Comparison of ENCODE assay signal across 21 mouse cellular contexts in the genomic region with DNA sequence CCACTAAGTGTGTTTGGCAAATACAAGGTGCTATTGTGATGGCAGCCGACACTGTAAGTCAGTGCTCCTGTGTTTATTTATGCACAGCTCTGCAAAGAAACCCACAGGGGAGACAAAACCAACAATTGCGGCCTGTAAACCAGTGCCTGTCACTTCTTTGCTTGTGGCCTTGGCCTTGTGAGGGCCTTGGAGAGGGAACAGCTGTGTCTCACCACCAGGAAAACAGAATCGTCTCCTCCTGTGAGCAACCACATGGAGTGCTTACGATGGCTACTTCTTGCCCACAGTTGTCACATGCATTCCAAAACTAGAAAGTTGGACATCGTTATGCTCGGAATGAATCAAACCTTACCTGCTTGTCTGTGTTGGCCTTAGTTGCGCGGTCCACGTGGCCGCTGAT. TPM values are rescaled to one million over a fixed set of nuclear protein-coding genes. Genes with fewer than 3 reads are reported as not detected.
DNase-seq lines count a peak whose midpoint lies in the region; ATAC-seq and TF ChIP-seq lines count a peak whose summit lies in the region.
"Had no signal": no experiment of that assay in that cellular context is flagged by ENCODE, and none has a peak within 500 bp of the region (broad histone marks: within the 10 kb centered on the region; RNA-seq: fewer than 3 reads in every experiment).

No protein-coding gene starts in this region.

- no peak overlapping the region for H3K9ac ChIP-seq in kidney, postnatal 0 days (ENCODE audit: low read depth, low read length)
- H3K9ac ChIP-seq in neural tube, embryonic 11.5 days (ENCODE audit: low read length) = no peak overlapping the region
- H3K9ac ChIP-seq: forebrain, embryonic 13.5 days; forebrain, postnatal 0 days; heart, embryonic 15.5 days; hindbrain, embryonic 13.5 days had no signal

- H3K4me2 ChIP-seq in kidney, postnatal 0 days (ENCODE audit: low read length) = no peak overlapping the region
- no peak overlapping the region for H3K4me2 ChIP-seq in neural tube, embryonic 11.5 days (ENCODE audit: low read depth)
- H3K4me2 ChIP-seq: forebrain, embryonic 13.5 days; heart, embryonic 11.5 days; heart, embryonic 15.5 days; hindbrain, embryonic 13.5 days had no signal

- peak overlapping the region; percentile 22; the same call in 1 of the 2 replicates for H3K27ac ChIP-seq in kidney, postnatal 0 days
- no peak overlapping the region for H3K27ac ChIP-seq in neural tube, embryonic 11.5 days (ENCODE audit: low read depth, low read length)
- H3K27ac ChIP-seq: embryonic facial prominence, embryonic 10.5 days; forebrain, embryonic 13.5 days; heart, adult 2 months; heart, embryonic 15.5 days; hindbrain, embryonic 13.5 days; hindbrain, postnatal 0 days had no signal

- no peak for ATAC-seq in kidney, postnatal 0 days (replicated peaks; ENCODE audit: low FRiP score, low read depth)
- 0 out of 2 replicates have a peak, but pooled peaks have one; percentile 27 for ATAC-seq in neural tube, embryonic 11.5 days (ENCODE audit: insufficient read depth, low FRiP score, low TSS enrichment)
- ATAC-seq: activated CD4-positive, CD25-positive, alpha-beta regulatory T cell, adult 4 months; forebrain, postnatal 0 days; hindbrain, postnatal 0 days; Patski had no signal

- peaks cover 21% of the 10 kb centered on the region; the same call in 1 of the 2 replicates for H3K4me1 ChIP-seq in kidney, postnatal 0 days (replicated peaks; ENCODE audit: insufficient read depth, low read length)
- no peaks in the 10 kb centered on the region for H3K4me1 ChIP-seq in neural tube, embryonic 11.5 days (ENCODE audit: control insufficient read depth, insufficient read depth, low read length)

- DNase-seq in adrenal gland, adult 2 months = peak; percentile 64
- no peak for DNase-seq in adrenal gland, adult 18-20 months (ENCODE audit: low spot score in 2 of 2)
- DNase-seq in kidney, postnatal 0 days (ENCODE audit: low spot score) = no peak
- no peak for DNase-seq in kidney, postnatal 14 days
- no peak for DNase-seq in neural tube, embryonic 11.5 days (ENCODE audit: low spot score)
- DNase-seq in neural tube, embryonic 10.5 days (ENCODE audit: extremely low spot score, low spot score) = no peak
- no peak for DNase-seq in right cerebral cortex, adult 2 months (ENCODE audit: low spot score in 2 of 2)
- DNase-seq: cerebellum, adult 18-20 months; cerebellum, adult 9-11 months; forebrain, postnatal 0 days; gastrocnemius, postnatal 14 days; heart, adult 2 months; heart, postnatal 14 days had no signal

- 62% methylated on average over 10 of the region's 10 CpGs for whole genome bisulfite sequencing in kidney, postnatal 0 days
- WGBS in neural tube, embryonic 11.5 days = 70% methylated on average over 10 of the region's 10 CpGs

- 0 out of 2 replicates have a peak, but pooled peaks cover 3% of the 10 kb centered on the region for H3K36me3 ChIP-seq in kidney, postnatal 0 days (ENCODE audit: insufficient read depth, low read length)
- no peaks in the 10 kb centered on the region for H3K36me3 ChIP-seq in neural tube, embryonic 11.5 days (ENCODE audit: control insufficient read depth, insufficient read depth, low read length)
- H3K36me3 ChIP-seq: heart, embryonic 15.5 days had no signal

- no peaks in the 10 kb centered on the region for H3K27me3 ChIP-seq in kidney, postnatal 0 days (ENCODE audit: insufficient read depth, low read length)
- H3K27me3 ChIP-seq in neural tube, embryonic 11.5 days (ENCODE audit: control insufficient read depth, insufficient read depth, low read length) = no peaks in the 10 kb centered on the region
- H3K27me3 ChIP-seq: forebrain, embryonic 13.5 days; heart, embryonic 15.5 days; hindbrain, embryonic 13.5 days; Patski had no signal

- no peak for TF ChIP-seq CTCF in kidney, postnatal 0 days (IDR thresholded peaks at IDR 0.05; ENCODE audit: low read depth)

- H3K9me3 ChIP-seq in kidney, postnatal 0 days (replicated peaks; ENCODE audit: low read length) = no peaks in the 10 kb centered on the region; the same call in 1 of the 2 replicates
- no peaks in the 10 kb centered on the region for H3K9me3 ChIP-seq in neural tube, embryonic 11.5 days (ENCODE audit: control insufficient read depth, low read length)
- H3K9me3 ChIP-seq: embryonic facial prominence, embryonic 10.5 days; forebrain, embryonic 13.5 days; heart, embryonic 15.5 days; hindbrain, embryonic 13.5 days had no signal

- H3K4me3 ChIP-seq in kidney, postnatal 0 days (replicated peaks; ENCODE audit: low read depth, low read length) = no peak overlapping the region
- H3K4me3 ChIP-seq in neural tube, embryonic 11.5 days (ENCODE audit: low read depth, low read length) = no peak overlapping the region
- H3K4me3 ChIP-seq: embryonic facial prominence, embryonic 10.5 days; forebrain, embryonic 13.5 days; heart, adult 2 months; heart, embryonic 15.5 days; hindbrain, embryonic 13.5 days had no signal

RNA-seq across cellular contexts. Expression of a gene that starts 52.1 kb away (rescaled TPM):
- 10 to 100 TPM; 27.2 to 40.7 TPM for total RNA-seq in adrenal gland, adult 2 months (2021)
- polyA plus RNA-seq in adrenal gland, adult 2 months (2012; rRNA removed) = 2.2 and 4.8 TPM in 2 replicates
- 10 to 100 TPM; 27.3 to 30.0 TPM for total RNA-seq in adrenal gland, adult 18-20 months (2021)
- polyA plus RNA-seq in kidney, postnatal 0 days (2015; fragmentation: Nextera tagmentation; extraction: Ambion mirVana) = 10.8 and 12.6 TPM in 2 replicates
- polyA plus RNA-seq in neural tube, embryonic 11.5 days (2014; fragmentation: Nextera tagmentation; extraction: Ambion mirVana) = 9.5 and 11.0 TPM in 2 replicates
